Mouse (Mus musculus) G1E (cell line): ENCODE data around the gene Wwox. TPM values are rescaled to one million over a fixed set of nuclear protein-coding genes. Genes with fewer than 3 reads are reported as not detected.

Experiments
- ATAC-seq: 2 replicates; pipeline ENCODE4 v1.8.0; 2016; ENCODE audit warnings: mild to moderate bottlenecking; ENCODE audit not compliant: insufficient number of reproducible peaks, poor library complexity, low FRiP score, severe bottlenecking; ENCODE audit errors: extremely low read depth
- DNase-seq: peaks from one replicate; pipeline ENCODE4 v3.0.0; 2012; ENCODE audit warnings: low spot score
- H3K27me3 ChIP-seq: 2 replicates; pipeline ENCODE4 v1.6.1; 2012; ENCODE audit warnings: mild to moderate bottlenecking, low read length, inconsistent platforms; ENCODE audit not compliant: insufficient read depth
- H3K36me3 ChIP-seq: replicated peaks from 2 replicates; pipeline ENCODE3; 2012; ENCODE audit warnings: mild to moderate bottlenecking, inconsistent platforms
- H3K4me1 ChIP-seq: 2 replicates; pipeline ENCODE4 v1.6.1; 2012; ENCODE audit warnings: low read depth, low read length, inconsistent platforms, mixed read lengths; ENCODE audit not compliant: insufficient read depth
- H3K4me3 ChIP-seq: 2 replicates; pipeline ENCODE4 v1.5.1; 2012; ENCODE audit warnings: low read depth, mild to moderate bottlenecking, inconsistent platforms, low read length, moderate library complexity, mixed read lengths
- H3K9me3 ChIP-seq: replicated peaks from 2 replicates; pipeline ENCODE4 v1.6.1; 2012; ENCODE audit warnings: inconsistent platforms
- CTCF ChIP-seq: IDR thresholded peaks from 2 replicates; pipeline ENCODE4 v1.5.1; 2012; ENCODE audit warnings: low read depth, low read length, inconsistent platforms, mixed read lengths
- GATA1 ChIP-seq: IDR thresholded peaks from 2 replicates; pipeline ENCODE4 v1.6.1; 2012; ENCODE audit warnings: borderline replicate concordance, low read length, inconsistent platforms, mixed read lengths
- GATA2 ChIP-seq: IDR thresholded peaks from 2 replicates; pipeline ENCODE4 v1.6.1; 2012; ENCODE audit warnings: low read depth, low read length, inconsistent platforms, borderline replicate concordance
- POLR2AphosphoS5 ChIP-seq: IDR thresholded peaks from 2 replicates; pipeline ENCODE4 v1.6.1; 2012; ENCODE audit warnings: low read depth, low read length, inconsistent platforms; ENCODE audit not compliant: insufficient replicate concordance
- TAL1 ChIP-seq: conservative IDR thresholded peaks from 2 replicates; pipeline ENCODE4 v1.6.1; 2012; ENCODE audit warnings: low read depth, low read length, inconsistent platforms, mixed read lengths
- polyA plus RNA-seq: library from polyadenylated mRNA; stranded (reverse); fragments of >175 nt; gene quantifications from 2 replicates; pipeline ENCODE4 v1.2.3, GENCODE M21; 2012
- total RNA-seq, 2 experiments: library from RNA; stranded (forward) in 1 of 2; stranded (reverse) in 1 of 2; fragments of 200-1000 nt in 1 of 2; fragments of >200 nt in 1 of 2; fragmentation: Nextera tagmentation in 1 of 2; gene quantifications; 2 replicates each; pipeline ENCODE4 v1.2.3; 2014 to 2017

The Wwox gene
- total and polyA plus RNA-seq, 3 experiments, result 5.8 to 33.9 (median 7.2) TPM

- peaks cover 77% of the 10 kb centered on the region for H3K9me3 ChIP-seq
- TF ChIP-seq GATA1 (no peak), CTCF (no peak), GATA2 (no peak), TAL1 (no peak), POLR2AphosphoS5 (no peak)
- DNase-seq, result no peak
- no peaks in the 10 kb centered on the region for H3K4me1 ChIP-seq
- H3K36me3 ChIP-seq, result no peaks in the 10 kb centered on the region
- no peak; the same call in 1 of the 2 replicates for ATAC-seq
- no peak overlapping the region for H3K4me3 ChIP-seq
- no peaks in the 10 kb centered on the region for H3K27me3 ChIP-seq
Observed at GRCm38 (mm10) chr8:115008624-115009620, 569.5 kb downstream of the Wwox start.

GRCm38 (mm10) chr8:115009897-115010768 is 570.7 kb downstream of the Wwox start:
- no peaks in the 10 kb centered on the region for H3K27me3 ChIP-seq
- no peak for ATAC-seq
- no peaks in the 10 kb centered on the region for H3K36me3 ChIP-seq
- H3K4me3 ChIP-seq, result no peak overlapping the region
- H3K4me1 ChIP-seq, result no peaks in the 10 kb centered on the region
- peaks cover 74% of the 10 kb centered on the region for H3K9me3 ChIP-seq
- no peak for DNase-seq
- TF ChIP-seq GATA1 (no peak), GATA2 (no peak), POLR2AphosphoS5 (no peak), TAL1 (no peak), CTCF (no peak)

DNA sequence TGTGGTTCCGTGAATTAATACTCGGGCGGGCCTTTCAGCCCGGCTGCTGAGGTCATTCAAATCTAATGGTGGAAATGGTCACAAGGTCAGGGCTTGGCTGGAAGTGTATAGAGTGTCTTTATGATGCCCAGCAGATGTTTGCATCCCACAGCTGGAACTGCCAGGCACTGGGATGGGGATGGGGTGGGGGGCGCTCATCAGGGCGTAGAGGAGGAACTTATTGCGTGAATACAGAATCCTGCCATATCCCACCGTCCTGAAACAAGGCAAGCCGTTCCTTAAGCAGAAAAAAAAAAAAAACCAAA is 571.3 kb downstream of the Wwox start:
- no peak for ATAC-seq
- DNase-seq, result no peak
- H3K4me3 ChIP-seq, result no peak overlapping the region
- no peaks in the 10 kb centered on the region for H3K4me1 ChIP-seq
- H3K36me3 ChIP-seq, result no peaks in the 10 kb centered on the region
- H3K9me3 ChIP-seq, result peaks cover 78% of the 10 kb centered on the region
- TF ChIP-seq GATA2 (no peak), TAL1 (no peak), CTCF (no peak), GATA1 (no peak), POLR2AphosphoS5 (no peak)
- H3K27me3 ChIP-seq, result no peaks in the 10 kb centered on the region

GRCm38 (mm10) chr8:115019661-115020060 is 580.2 kb downstream of the Wwox start:
- ATAC-seq (no peak), DNase-seq (no peak)
- TF ChIP-seq POLR2AphosphoS5, result no peak
- TF ChIP-seq GATA2, result no peak
- no peak for TF ChIP-seq CTCF
- no peak for TF ChIP-seq TAL1
- TF ChIP-seq GATA1, result no peak
- H3K4me1 ChIP-seq, result no peaks in the 10 kb centered on the region
- no peaks in the 10 kb centered on the region for H3K36me3 ChIP-seq
- H3K27me3 ChIP-seq, result no peaks in the 10 kb centered on the region
- peaks cover 78% of the 10 kb centered on the region for H3K9me3 ChIP-seq
- no peak overlapping the region for H3K4me3 ChIP-seq

- H3K36me3 ChIP-seq, result no peaks in the 10 kb centered on the region
- TF ChIP-seq POLR2AphosphoS5 (no peak), GATA1 (no peak), CTCF (no peak), TAL1 (no peak), GATA2 (no peak)
- no peaks in the 10 kb centered on the region for H3K4me1 ChIP-seq
- ATAC-seq (no peak), DNase-seq (no peak)
- no peaks in the 10 kb centered on the region for H3K27me3 ChIP-seq
- peaks cover 70% of the 10 kb centered on the region for H3K9me3 ChIP-seq
- H3K4me3 ChIP-seq, result no peak overlapping the region
Observed at GRCm38 (mm10) chr8:115021731-115022130, 582.3 kb downstream of the Wwox start.

- Histone ChIP-seq H3K4me3 (no peak overlapping the region), H3K36me3 (no peaks in the 10 kb centered on the region), H3K27me3 (no peaks in the 10 kb centered on the region), H3K9me3 (peaks cover 64% of the 10 kb centered on the region), H3K4me1 (no peaks in the 10 kb centered on the region)
- ATAC-seq (no peak), DNase-seq (no peak)
- no peak for TF ChIP-seq GATA1
- TF ChIP-seq GATA2, result no peak
- TF ChIP-seq POLR2AphosphoS5, result no peak
- TF ChIP-seq TAL1, result no peak
- TF ChIP-seq CTCF, result no peak
Observed at GRCm38 (mm10) chr8:115024062-115024461, 584.6 kb downstream of the Wwox start.
